ENCODE assay signal across 10 mouse cellular contexts in genomic region chr17:79699197-79699596, GRCm38 (mm10). TPM values are rescaled to one million over a fixed set of nuclear protein-coding genes. Genes with fewer than 3 reads are reported as not detected.
DNase-seq lines count a peak whose midpoint lies in the region; ATAC-seq and TF ChIP-seq lines count a peak whose summit lies in the region.
"Had no signal": no experiment of that assay in that cellular context is flagged by ENCODE, and none has a peak within 500 bp of the region (broad histone marks: within the 10 kb centered on the region; RNA-seq: fewer than 3 reads in every experiment).

No protein-coding gene starts in this region.

- no peaks in the 10 kb centered on the region for H3K36me3 ChIP-seq in lung, postnatal 0 days (ENCODE audit: insufficient read depth, low read length)
- no peaks in the 10 kb centered on the region for H3K36me3 ChIP-seq in intestine, embryonic 15.5 days
- H3K36me3 ChIP-seq in midbrain, embryonic 15.5 days (replicated peaks), result no peaks in the 10 kb centered on the region
- H3K36me3 ChIP-seq: heart, embryonic 13.5 days had no signal

- no peak overlapping the region for H3K9ac ChIP-seq in lung, postnatal 0 days (replicated peaks; ENCODE audit: low read depth)
- no peak overlapping the region for H3K9ac ChIP-seq in intestine, embryonic 15.5 days
- no peak overlapping the region for H3K9ac ChIP-seq in midbrain, embryonic 15.5 days
- H3K9ac ChIP-seq: heart, embryonic 13.5 days had no signal

- H3K4me1 ChIP-seq in lung, postnatal 0 days (ENCODE audit: insufficient read depth, low read depth, low read length), result no peaks in the 10 kb centered on the region
- no peaks in the 10 kb centered on the region for H3K4me1 ChIP-seq in intestine, embryonic 15.5 days (replicated peaks)
- no peaks in the 10 kb centered on the region for H3K4me1 ChIP-seq in midbrain, embryonic 15.5 days

- WGBS in lung, postnatal 0 days, result 24% methylated on average over 1 of the region's 1 CpGs
- WGBS in intestine, embryonic 15.5 days, result 31% methylated on average over 1 of the region's 1 CpGs
- 31% methylated on average over 1 of the region's 1 CpGs for WGBS in midbrain, embryonic 15.5 days

- peak; percentile 40; the same call in 1 of the 2 replicates for ATAC-seq in lung, postnatal 0 days
- ATAC-seq in intestine, embryonic 15.5 days, result no peak
- no peak for ATAC-seq in midbrain, embryonic 15.5 days (replicated peaks)

- no peaks in the 10 kb centered on the region for H3K27me3 ChIP-seq in lung, postnatal 0 days (replicated peaks; ENCODE audit: insufficient read depth, low read length)
- no peaks in the 10 kb centered on the region for H3K27me3 ChIP-seq in intestine, embryonic 15.5 days (replicated peaks)
- H3K27me3 ChIP-seq in midbrain, embryonic 15.5 days (replicated peaks), result no peaks in the 10 kb centered on the region

- H3K9me3 ChIP-seq in lung, postnatal 0 days (ENCODE audit: low read length), result no peaks in the 10 kb centered on the region
- no peaks in the 10 kb centered on the region for H3K9me3 ChIP-seq in intestine, embryonic 15.5 days
- H3K9me3 ChIP-seq in midbrain, embryonic 15.5 days, result no peaks in the 10 kb centered on the region
- H3K9me3 ChIP-seq: heart, embryonic 13.5 days had no signal

- H3K27ac ChIP-seq in layer of hippocampus, adult 2 months, result no peak overlapping the region
- H3K27ac ChIP-seq in lung, postnatal 0 days (ENCODE audit: low read length), result no peak overlapping the region
- H3K27ac ChIP-seq in intestine, embryonic 15.5 days, result no peak overlapping the region
- no peak overlapping the region for H3K27ac ChIP-seq in midbrain, embryonic 15.5 days
- H3K27ac ChIP-seq: heart, embryonic 13.5 days had no signal

- TF ChIP-seq CTCF in layer of hippocampus, adult 2 months (conservative IDR thresholded peaks at IDR 0.05), result peak; percentile 81
- TF ChIP-seq CTCF in lung, postnatal 0 days (IDR thresholded peaks at IDR 0.05), result peak; percentile 75

- no peak overlapping the region for H3K4me3 ChIP-seq in layer of hippocampus, adult 2 months
- H3K4me3 ChIP-seq in lung, postnatal 0 days (ENCODE audit: low read depth, low read length), result no peak overlapping the region
- H3K4me3 ChIP-seq in intestine, embryonic 15.5 days (replicated peaks), result no peak overlapping the region
- no peak overlapping the region for H3K4me3 ChIP-seq in midbrain, embryonic 15.5 days
- H3K4me3 ChIP-seq: heart, embryonic 13.5 days had no signal

- H3K4me2 ChIP-seq in lung, postnatal 0 days (replicated peaks; ENCODE audit: low read depth, low read length), result no peak overlapping the region
- no peak overlapping the region for H3K4me2 ChIP-seq in intestine, embryonic 15.5 days (replicated peaks)
- no peak overlapping the region for H3K4me2 ChIP-seq in midbrain, embryonic 15.5 days
- H3K4me2 ChIP-seq: heart, embryonic 13.5 days had no signal

- DNase-seq in adrenal gland, adult 2 months, result peak; percentile 49
- no peak for DNase-seq in adrenal gland, adult 8-10 months
- no peak for DNase-seq in layer of hippocampus, adult 2 months (ENCODE audit: low spot score in 2 of 2)
- no peak for DNase-seq in layer of hippocampus, postnatal 25 days (ENCODE audit: extremely low spot score in 1 of 2, low spot score in 1 of 2)
- peak; percentile 45 for DNase-seq in adrenal gland, postnatal 14 days
- DNase-seq in lung, postnatal 0 days (ENCODE audit: low spot score), result peak; percentile 47
- DNase-seq: cerebellum, adult 11-12 months had no signal

- no peak for TF ChIP-seq EP300 in lung, postnatal 0 days (IDR thresholded peaks at IDR 0.05)

RNA-seq across cellular contexts. Expression of gene Cyp1b1, which starts 15.7 kb away (rescaled TPM):
- 10 to 100 TPM; 29.6 to 46.6 TPM for total RNA-seq in adrenal gland, adult 2 months (2021)
- 34.6 and 43.2 TPM in 2 replicates for polyA plus RNA-seq in adrenal gland, adult 2 months (2012; rRNA removed)
- total RNA-seq in adrenal gland, adult 8-10 months (2022), result 10 to 100 TPM; 35.6 to 48.3 (median 38.9) TPM
- 1 to 10 TPM; 3.4 to 4.5 TPM for total RNA-seq in layer of hippocampus, adult 2 months (2021)
- total RNA-seq in layer of hippocampus, postnatal 25 days (2021), result 1 to 10 TPM; 2.8 to 3.1 TPM
- 21.2 and 33.9 TPM in 2 replicates for total RNA-seq in adrenal gland, postnatal 14 days (2021)
- polyA plus RNA-seq in lung, postnatal 0 days (2015; fragmentation: Nextera tagmentation; extraction: Ambion mirVana), result 1.7 and 1.9 TPM in 2 replicates
- 8.5 and 8.6 TPM in 2 replicates for polyA plus RNA-seq in intestine, embryonic 15.5 days (2015; fragmentation: Nextera tagmentation; extraction: Ambion mirVana)
- 7.0 and 7.4 TPM in 2 replicates for polyA plus RNA-seq in midbrain, embryonic 15.5 days (2015; fragmentation: Nextera tagmentation; extraction: Ambion mirVana)

Comparison
In these comparisons a context has a peak if more than half of its experiments do, and no peak if none do; other contexts are left out.
1. DNase-seq: peak in adrenal gland, adult 2 months (single experiment), adrenal gland, postnatal 14 days (single experiment) and lung, postnatal 0 days (single experiment); none in adrenal gland, adult 8-10 months (single experiment), layer of hippocampus, adult 2 months (0 of 2) and layer of hippocampus, postnatal 25 days (0 of 2).